Mouse (Mus musculus): ENCODE results near the gene Trim12c.
"Not testable (repeated sequence)": the region's sequence is repeated elsewhere in the genome, so short reads cannot be mapped to it uniquely, and the experiment has no call there.

Gene Trim12c

DNA sequence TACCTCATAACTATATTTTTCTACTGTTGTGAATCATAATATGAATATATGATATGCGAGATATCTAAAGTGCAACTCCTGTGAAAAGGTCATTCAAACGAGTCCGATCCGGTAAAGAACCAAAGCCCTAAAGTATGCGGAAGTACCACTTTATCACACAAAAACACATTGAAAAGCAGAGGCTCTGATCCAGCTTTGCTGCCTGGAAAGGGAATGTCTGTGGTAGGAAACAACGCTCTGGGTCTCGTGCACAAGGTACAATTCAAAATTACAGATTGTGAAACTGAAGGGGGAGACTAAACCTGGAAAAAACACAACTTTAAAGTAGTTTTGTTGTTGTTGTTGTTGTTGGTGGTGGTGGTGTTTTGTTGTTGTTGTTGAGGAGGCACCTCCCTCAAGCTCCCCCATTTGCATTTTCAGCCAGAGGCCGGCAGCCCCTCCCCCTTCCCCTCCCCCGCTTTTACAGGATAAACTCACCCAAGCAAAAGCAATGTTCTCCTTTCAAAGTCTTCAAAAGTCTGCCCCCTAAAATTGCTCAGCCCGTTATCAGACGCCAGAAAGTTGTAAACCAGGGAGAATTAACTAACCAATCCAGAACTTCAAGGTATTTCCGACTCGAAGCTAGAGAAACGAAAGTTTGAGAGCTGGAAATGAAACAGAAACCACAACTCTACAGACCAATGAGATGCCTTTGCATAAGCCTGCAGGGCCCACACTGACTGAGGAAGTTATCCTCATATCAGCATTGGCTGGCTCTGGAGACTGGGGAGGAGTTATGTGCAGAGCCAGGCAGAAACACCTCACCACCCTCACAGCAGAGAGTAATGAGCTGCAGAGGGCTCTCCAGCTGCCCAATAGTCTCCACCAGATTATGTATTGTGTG is at the start of gene Trim12c:
Gene Trim12c, minus strand, starts transcription at position 646 of the 883 bp plus-strand sequence.
- DNase-seq (ENCODE audit: low spot score): peak; percentile 69

DNA sequence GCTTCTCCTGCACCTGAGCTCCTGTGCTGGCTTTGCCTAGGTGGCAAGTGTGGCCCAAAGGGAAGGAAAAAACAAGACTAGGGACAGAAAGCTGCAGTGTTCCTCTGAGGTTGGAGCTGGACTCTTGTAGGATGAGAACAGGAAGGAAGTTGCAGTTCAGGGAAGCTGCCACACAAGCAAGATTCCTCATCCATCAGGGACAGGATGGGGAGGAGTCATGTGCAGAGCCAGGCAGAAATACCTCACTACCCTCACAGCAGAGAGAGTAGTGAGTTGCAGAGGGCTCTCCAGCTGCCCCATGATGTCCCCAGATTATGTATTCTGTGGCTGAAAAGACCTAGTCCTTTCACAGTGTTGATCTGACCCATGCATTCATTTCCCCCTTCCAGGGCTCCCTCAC is 48.0 kb upstream of the Trim12c start:
- no peak for DNase-seq (ENCODE audit: low spot score)

DNA sequence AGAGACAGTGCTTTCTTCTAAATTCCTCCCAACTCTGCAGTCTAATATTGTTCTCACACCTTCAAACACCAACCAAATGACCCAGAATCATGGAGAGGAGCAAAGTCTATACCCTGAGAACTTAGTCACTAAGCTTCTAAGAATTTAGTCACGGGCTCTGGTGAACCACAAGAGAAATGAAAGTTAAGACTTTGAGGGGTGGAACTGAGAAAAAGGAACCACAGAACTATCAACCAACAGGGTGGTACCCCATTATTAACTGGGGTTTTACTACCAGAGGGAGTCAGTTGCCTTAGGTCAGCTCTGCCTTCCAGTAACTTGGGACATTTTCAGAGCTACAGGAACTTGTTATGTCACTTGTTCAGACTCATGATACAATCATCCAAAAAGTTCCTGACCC is 47.5 kb upstream of the Trim12c start, which contains the start of gene Trim30c:
Gene Trim30c, minus strand, starts transcription at position 140 of the 400 bp plus-strand sequence.
- no peak for DNase-seq (ENCODE audit: low spot score)

DNA sequence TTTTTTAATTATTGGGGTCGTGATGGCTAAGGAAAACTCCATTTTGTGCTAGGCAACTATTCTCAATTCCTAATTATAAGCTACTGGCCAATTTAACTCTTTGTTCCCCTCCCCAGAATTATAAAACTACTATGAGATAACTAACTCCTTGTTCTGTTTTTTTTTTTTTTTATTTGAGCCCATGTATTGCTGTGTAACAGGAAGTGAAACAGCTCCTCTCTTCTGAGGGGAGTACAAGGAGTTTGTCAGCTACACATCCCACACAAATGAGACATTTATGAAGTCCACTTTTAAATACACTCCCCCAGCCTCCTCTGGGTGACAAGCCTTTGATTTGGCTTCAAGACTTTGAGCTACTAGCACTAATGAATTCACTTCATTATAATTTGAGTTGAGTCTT is 45.3 kb upstream of the Trim12c start:
- no peak for DNase-seq (ENCODE audit: low spot score)

DNA sequence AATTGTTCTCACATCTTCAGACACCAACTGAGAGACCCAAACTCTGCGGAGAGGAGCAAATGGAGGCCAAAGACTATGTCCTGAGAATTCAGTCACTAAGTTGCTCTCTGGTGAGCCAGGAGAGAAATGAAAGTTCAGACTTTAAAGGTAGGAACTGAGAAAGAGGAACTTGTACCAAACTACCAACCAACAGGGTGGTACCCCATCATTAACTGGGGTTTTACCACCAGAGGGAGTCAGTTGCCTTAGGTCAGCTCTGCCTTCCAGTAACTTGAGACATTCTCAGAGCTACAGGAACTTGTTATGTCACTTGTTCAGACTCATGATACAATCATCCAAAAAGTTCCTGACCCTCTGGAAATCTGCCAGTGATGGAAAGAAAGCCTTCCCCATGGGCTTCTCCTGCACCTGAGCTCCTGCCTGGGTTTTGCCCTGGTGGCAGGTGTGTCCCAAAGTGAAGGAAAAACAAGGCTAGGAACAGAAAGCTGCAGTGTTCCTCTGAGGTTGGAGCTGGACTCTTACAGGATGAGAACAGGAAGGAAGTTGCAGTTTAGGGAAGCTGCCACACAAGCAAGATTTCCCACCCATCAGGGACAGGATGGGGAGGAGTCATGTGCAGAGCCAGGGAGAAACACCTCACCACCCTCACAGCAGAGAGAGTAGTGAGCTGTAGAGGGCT is 16.7 kb upstream of the Trim12c start, which contains the start of gene Trim30b:
Gene Trim30b, minus strand, starts transcription at position 149 of the 679 bp plus-strand sequence.
- no peak for DNase-seq (ENCODE audit: low spot score)

DNA sequence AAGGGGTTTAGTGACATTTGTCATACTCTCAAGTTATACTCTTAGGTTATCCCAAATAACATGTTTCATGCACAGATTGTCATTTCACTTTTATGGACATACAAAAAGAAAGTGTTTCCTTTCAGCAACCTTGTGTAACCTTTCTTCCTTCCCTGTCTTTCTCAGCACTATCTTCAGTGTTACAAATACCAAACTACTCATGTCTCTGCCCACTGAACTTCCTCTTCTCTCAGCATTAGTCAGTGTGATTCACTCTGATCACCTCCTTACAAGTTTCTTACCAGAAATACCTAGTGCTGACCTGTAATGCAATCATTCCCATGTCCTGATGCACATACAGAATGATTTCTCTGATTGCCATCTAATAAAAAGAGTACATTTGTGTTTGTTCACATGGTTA is 13.2 kb upstream of the Trim12c start:
- DNase-seq (ENCODE audit: low spot score): no peak

DNA sequence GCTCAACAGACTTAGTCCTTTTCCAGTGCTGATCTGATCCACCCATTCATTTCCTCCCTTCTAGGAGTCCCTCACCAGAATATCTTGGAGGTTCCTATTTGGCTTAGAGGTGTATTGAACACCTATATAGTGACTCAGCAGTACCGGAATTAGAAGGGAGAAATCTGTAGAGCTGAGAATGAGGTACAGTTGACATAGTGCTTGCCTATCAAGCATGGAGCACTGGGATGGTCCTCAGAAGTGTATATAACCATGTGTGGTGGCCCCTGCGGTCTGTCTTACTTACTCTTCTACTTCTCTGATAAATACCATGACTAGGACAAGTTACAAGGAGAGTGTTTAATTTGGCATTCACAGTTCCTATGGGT is 422 bp upstream of the Trim12c start:
- DNase-seq (ENCODE audit: low spot score): no peak

DNA sequence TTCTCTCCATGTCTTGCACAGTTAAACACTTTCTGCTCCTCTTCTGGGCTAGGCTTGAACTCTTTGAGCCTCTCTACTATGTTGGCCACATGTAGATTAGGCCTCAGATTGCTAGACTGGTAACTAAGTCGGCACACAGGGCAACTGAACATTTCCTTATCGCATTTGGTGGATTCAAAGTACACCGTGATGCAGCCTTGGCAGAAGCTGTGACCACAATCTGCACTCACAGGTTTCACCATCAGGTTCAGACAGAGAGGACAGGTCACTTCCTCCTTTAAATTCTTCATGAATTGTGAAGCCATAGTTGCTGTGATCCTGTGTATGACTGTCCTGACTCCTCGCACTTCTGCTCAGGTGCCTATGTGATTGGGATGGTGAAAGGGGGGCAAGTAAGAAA is 5.1 kb downstream of the Trim12c start:
- not testable (repeated sequence) for DNase-seq (ENCODE audit: low spot score)

DNA sequence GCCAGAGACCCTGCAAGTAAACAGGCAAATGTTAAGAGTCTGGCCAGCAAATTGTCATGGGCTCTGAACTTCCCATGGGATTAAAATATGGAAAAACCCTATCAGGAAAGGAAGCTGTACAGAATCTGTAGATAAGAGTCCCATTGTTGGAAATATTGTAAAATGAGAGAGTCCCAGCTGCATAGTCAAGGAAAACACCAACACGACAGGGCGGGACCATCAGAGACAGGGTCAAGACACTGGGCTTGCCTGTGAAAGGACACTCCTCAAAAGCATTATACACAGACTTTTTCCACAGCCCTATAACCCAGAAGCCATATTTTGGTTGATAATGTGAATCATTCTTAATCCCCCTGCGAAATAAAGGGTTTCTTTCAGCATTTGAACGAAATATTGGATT is 12.4 kb downstream of the Trim12c start:
- DNase-seq (ENCODE audit: low spot score): not testable (repeated sequence)

DNA sequence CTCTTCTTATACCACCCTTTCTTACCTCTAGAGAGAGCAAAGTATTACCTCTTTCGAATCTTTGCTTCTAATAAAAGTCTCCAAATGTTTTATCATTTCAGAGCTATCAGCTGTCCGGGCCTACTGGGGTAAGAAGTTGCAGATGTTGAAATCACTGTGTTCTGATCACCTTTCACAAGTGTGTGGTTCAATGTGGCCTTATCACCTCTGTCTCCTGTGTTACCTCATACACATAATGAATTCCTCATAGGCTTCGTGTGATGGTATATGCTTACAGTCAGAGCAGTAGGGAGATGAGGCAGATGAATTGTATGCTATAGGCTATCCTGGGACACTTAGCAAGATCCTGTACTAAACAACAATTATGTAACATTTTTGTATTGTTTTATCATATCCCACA is 17.6 kb downstream of the Trim12c start:
- not testable (repeated sequence) for DNase-seq (ENCODE audit: low spot score)

DNA sequence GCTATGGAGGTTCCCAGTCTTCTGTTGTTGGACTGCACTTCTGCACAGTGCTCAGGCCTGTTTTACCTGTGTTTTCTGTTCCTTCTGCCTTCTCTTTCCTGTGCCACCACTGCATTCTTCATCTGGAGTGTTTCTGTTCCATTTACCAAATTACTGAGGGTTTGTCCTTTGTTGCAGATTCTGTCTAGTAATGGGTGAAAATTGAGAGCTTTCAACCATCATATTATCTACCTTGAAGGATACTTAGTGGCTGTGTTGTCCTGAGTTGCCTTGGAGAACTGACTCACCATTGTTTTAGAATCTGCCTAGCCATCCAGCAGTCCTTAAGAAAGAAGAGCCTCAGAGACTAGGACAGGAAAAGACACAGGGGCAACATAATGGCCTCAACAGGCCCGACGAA is 24.0 kb downstream of the Trim12c start, which contains the start of gene Trim34b:
Gene Trim34b, plus strand, starts transcription at position 301 of the 400 bp plus-strand sequence.
- not testable (repeated sequence) for DNase-seq (ENCODE audit: low spot score)

DNA sequence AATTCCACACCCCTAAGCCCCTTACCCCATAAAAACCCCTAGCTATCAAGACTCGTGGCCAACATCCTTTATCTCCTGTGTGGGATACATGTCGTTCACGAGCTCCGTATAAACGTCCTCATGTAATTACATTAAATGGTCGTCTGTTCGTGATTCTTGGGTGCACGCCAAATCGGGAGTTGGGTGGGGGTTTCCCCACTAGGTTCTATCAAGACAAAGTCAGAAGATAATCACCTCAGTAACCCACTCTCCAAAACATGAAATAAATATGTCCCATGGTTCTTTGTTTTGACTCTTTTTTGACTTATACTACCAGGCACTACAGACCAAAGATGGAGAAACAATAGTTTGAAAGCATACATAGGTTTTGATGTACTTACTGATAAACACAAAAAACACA is 31.1 kb downstream of the Trim12c start:
- DNase-seq (ENCODE audit: low spot score): no peak

DNA sequence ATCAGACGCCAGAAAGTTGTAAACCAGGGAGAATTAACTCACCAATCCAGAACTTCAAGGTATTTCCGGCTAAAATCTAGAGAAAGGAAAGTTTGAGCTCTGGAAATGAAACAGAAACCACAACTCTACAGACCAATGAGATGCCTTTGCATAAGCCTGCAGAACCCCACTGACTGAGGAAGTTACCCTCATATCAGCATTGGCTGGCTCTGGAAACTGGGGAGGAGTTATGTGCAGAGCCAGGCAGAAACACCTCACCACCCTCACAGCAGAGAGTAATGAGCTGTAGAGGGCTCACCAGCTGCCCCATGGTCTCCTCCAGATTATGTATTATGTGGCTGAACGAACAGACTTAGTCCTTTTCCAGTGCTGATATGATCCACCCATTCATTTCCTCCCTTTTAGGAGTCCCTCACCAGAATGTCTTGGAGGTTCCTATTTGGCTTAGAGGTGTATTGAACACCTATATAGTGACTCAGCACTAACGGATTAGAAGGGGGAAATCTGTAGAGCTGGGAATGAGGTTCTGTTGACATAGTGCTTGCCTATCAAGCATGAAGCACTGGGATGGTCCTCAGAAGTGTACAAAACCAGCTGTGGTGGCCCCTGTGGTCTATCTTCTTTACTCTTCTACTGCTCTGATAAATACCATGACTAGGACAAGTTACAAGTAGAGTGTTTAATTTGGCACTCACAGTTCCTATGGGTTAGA is 37.6 kb downstream of the Trim12c start, which contains the start of gene Trim12a:
Gene Trim12a, minus strand, starts transcription at position 98 of the 712 bp plus-strand sequence.
- not testable (repeated sequence) for DNase-seq (ENCODE audit: low spot score)

DNA sequence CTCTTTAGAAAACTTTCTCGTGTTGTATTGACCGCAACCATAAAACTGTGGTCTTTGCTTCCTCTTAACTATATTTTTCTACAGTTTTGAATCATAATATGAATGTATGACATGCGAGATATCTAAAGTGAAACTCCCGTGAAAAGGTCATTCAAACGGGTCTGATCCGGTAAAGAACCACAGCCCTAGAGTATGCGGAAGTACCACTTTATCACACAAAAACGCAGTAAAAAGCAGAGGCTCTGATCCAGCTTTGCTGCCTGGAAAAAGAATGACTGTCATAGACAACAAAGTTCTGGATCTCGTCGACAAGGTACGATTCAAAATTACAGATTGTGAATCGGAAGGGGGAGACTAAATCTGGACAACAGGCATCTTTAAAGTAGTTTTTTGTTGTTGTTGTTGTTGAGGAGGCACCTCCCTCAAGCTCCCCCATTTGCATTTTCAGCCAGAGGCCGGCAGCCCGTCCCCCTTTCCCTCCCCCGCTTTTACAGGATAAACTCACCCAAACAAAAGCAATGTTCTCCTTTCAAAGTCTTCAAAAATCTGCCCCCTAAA is 38.3 kb downstream of the Trim12c start:
- DNase-seq (ENCODE audit: low spot score): no peak

DNA sequence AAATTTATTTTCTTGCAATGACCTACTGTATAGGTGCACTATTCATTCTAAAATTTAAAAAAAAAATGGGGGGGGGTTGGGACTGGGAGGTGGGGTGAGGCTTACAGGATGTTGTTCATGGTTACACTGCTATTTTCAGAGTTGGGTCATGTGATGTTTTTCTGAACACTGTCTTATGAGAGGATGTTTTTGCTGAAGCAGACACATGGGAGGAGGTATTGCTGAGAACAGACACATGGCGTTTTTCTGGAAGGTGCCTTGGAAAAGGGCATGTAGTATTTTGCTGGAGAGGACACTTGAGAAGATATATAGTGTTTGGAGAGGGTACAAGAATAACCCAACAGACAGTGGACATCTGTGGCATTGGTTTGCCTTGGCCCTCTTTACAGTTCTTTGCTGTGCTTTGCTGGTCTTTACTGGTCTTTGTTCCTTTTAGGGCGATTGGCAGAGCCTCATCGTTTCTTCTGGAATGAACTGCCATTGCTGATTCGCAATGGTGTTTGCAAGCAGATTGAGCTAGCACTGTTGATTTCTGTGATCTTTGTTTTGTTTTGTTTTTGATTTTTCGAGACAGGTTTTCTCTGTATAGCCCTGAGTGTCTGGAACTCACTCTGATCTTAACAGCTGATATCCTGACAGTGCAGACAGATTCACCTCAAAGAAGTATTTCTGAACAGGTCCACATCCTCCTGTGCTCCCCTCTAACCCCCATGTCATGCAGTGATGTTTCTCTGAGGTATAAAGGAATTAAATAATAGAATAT is 61.3 kb downstream of the Trim12c start:
- no peak for DNase-seq (ENCODE audit: low spot score)

DNA sequence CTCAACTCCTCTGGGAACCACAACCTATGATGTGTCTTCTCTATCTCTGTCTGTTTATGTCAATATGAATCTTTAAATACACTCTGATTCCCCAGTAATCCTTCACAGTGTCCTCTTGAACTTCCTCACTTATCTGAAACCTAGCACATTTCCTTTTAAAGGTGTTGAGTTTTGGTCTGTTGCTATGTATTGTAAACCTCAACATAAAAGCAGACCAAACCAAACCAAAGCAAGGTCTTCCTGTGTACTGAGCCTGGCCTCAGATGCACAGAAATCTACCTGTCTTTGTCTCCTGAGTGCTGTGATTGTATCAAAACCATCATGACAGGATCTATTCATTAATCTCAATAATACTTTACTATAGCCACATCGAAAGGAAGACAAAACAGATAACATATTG is 62.5 kb downstream of the Trim12c start:
- no peak for DNase-seq (ENCODE audit: low spot score)

Data from urinary bladder, postnatal 14 days (tissue).